Mouse (Mus musculus): ENCODE results near the gene Apol7b. TPM values are rescaled to one million over a fixed set of nuclear protein-coding genes. Genes with fewer than 3 reads are reported as not detected.
A peak's percentile ranks its signal among the peaks of the same experiment; 100 is the strongest.
"Not testable (repeated sequence)": the region's sequence is repeated elsewhere in the genome, so short reads cannot be mapped to it uniquely, and the experiment has no call there.

Apol7b gene
- polyA plus RNA-seq, 1 experiment from 2014 or later = not detected

DNA sequence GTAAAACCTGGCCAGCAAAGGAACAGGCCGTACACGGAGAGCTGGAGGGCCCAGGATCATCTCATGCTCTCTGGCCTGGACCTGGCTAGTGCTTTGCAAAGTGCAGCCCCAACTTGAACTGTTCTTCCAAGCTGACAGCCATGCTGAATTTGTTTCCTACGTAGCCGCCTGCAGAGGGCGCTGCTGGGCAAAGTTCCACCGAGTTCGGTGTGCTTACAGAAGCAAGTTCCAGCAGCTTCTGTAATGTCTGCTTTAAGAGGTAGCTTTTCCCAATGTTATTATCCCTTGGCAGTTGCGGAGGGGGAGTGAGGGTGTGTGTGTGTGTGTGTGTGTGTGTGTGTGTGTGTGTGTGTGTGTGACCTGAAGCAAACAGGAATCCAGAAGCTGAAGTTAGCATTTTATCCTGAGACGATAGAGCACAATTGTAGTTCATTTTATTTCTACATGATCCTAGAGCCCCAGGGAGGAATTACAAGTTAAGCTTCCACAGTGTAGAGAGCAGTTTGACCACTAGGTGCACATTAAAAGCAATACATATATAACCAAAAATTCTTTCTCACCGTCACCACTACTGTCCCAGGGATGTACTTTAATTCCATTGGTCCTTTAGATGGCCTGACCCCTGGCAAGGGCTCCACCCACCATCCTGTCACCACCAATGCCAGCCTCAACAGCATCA, 30.5 kb downstream of the Apol7b start:
- H3K27ac ChIP-seq; H3K9me3 ChIP-seq (replicated peaks); ATAC-seq; H3K27me3 ChIP-seq (replicated peaks); H3K36me3 ChIP-seq; H3K4me1 ChIP-seq; H3K4me3 ChIP-seq; H3K9ac ChIP-seq; H3K4me2 ChIP-seq: not testable (repeated sequence)
- 28% methylated on average over 3 of the region's 10 CpGs for WGBS (ENCODE audit: insufficient replicate concordance)

GRCm38 (mm10) chr15:77415653-77416052, 31.6 kb downstream of the Apol7b start:
- not testable (repeated sequence) for H3K27me3 ChIP-seq (replicated peaks); ATAC-seq; H3K27ac ChIP-seq; H3K36me3 ChIP-seq; H3K4me1 ChIP-seq; H3K4me2 ChIP-seq; H3K4me3 ChIP-seq; H3K9me3 ChIP-seq (replicated peaks); H3K9ac ChIP-seq
- WGBS (ENCODE audit: insufficient replicate concordance) = 48% methylated on average over 2 of the region's 2 CpGs

- not testable (repeated sequence) for H3K27ac ChIP-seq; H3K4me2 ChIP-seq; H3K4me3 ChIP-seq; H3K27me3 ChIP-seq (replicated peaks); H3K9ac ChIP-seq; H3K4me1 ChIP-seq; ATAC-seq; H3K9me3 ChIP-seq (replicated peaks); H3K36me3 ChIP-seq
- WGBS (ENCODE audit: insufficient replicate concordance) = 17% methylated on average over 4 of the region's 4 CpGs
Measured at GRCm38 (mm10) chr15:77412695-77413094, 34.6 kb downstream of the Apol7b start.

GRCm38 (mm10) chr15:77411035-77411434, 36.3 kb downstream of the Apol7b start, which contains the start of gene Apol9a:
Gene Apol9a (minus strand): TSS chr15:77411135.
- WGBS (ENCODE audit: insufficient replicate concordance) = 56% methylated on average over 1 of the region's 4 CpGs
- H3K4me1 ChIP-seq; H3K4me3 ChIP-seq; ATAC-seq; H3K27ac ChIP-seq; H3K9ac ChIP-seq; H3K4me2 ChIP-seq; H3K27me3 ChIP-seq (replicated peaks); H3K9me3 ChIP-seq (replicated peaks); H3K36me3 ChIP-seq: not testable (repeated sequence)

- 72% methylated on average over 10 of the region's 10 CpGs for WGBS (ENCODE audit: insufficient replicate concordance)
- H3K4me2 ChIP-seq; H3K27me3 ChIP-seq (replicated peaks); ATAC-seq; H3K4me1 ChIP-seq; H3K4me3 ChIP-seq; H3K27ac ChIP-seq; H3K9ac ChIP-seq; H3K36me3 ChIP-seq; H3K9me3 ChIP-seq (replicated peaks): not testable (repeated sequence)
Measured at GRCm38 (mm10) chr15:77406370-77406769, 40.9 kb downstream of the Apol7b start.

DNA sequence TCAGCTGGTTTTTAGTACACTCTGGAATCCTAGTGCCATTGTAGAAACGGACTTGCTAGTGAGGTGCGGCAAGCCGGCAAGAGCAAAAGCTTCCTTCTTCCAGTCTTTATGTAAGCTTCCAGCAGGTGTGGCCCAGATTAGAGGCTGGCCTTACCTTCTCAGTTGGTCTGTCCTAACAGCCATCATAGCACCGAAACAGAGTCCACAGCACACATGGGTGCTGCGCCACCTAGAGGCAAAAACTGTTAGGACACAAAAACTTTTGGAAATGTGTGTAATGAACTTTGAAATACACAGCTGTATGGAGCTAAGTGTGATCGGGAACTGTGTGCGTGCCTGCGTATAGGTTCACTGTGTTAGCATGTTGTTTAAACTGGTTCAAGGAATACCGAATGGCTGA, 48.3 kb downstream of the Apol7b start, which contains the start of gene Apol7a:
Gene Apol7a, minus strand, starts transcription at position 84 of the 400 bp plus-strand sequence.
- not testable (repeated sequence) for H3K9me3 ChIP-seq (replicated peaks); H3K4me1 ChIP-seq; H3K4me3 ChIP-seq; H3K27ac ChIP-seq; H3K4me2 ChIP-seq; H3K36me3 ChIP-seq; H3K27me3 ChIP-seq (replicated peaks); H3K9ac ChIP-seq; ATAC-seq
- WGBS (ENCODE audit: insufficient replicate concordance) = 54% methylated on average over 9 of the region's 9 CpGs

DNA sequence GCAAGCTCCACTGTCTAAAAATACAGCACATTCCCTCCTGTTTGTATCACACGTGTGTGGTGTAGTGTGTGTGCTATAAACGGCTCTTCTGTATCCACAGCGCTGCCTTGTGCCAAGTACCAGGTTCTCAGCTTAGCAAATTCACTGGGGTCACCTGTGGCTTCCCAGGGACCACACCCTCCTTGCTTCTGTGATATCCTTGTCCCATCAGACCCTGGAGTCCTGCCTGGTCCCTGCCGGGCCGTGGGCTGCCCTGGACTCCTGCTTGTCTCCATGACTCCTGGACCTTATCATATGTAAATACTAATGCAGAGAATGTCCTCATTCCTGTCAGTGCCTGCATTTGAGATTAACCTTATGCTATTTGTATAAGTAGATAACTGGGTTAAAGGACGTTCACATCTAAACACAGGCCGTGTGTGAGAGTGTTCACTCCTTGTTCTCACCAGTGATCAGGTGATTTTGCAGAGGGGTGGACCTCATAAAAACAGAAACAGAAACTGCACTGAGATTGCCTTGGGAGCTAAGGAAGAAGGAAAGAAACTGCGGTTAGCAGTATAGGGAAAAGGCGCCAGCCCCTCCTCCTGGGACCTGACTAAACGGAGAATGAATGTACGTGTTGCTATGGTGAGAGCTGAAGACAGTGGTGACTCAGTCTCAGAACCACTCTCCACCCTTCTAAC, 49.7 kb downstream of the Apol7b start:
- not testable (repeated sequence) for H3K4me2 ChIP-seq; H3K9me3 ChIP-seq (replicated peaks); H3K4me1 ChIP-seq; H3K9ac ChIP-seq; H3K27me3 ChIP-seq (replicated peaks); H3K4me3 ChIP-seq; H3K27ac ChIP-seq; H3K36me3 ChIP-seq
- 55% methylated on average over 11 of the region's 11 CpGs for WGBS (ENCODE audit: insufficient replicate concordance)
- ATAC-seq = peak; percentile 35; the same call in 1 of the 2 replicates

GRCm38 (mm10) chr15:77393832-77394231, 53.5 kb downstream of the Apol7b start:
- H3K9ac ChIP-seq; H3K36me3 ChIP-seq; ATAC-seq; H3K4me3 ChIP-seq; H3K27ac ChIP-seq; H3K9me3 ChIP-seq (replicated peaks); H3K4me1 ChIP-seq; H3K4me2 ChIP-seq; H3K27me3 ChIP-seq (replicated peaks): not testable (repeated sequence)
- 36% methylated on average over 3 of the region's 3 CpGs for WGBS (ENCODE audit: insufficient replicate concordance)

GRCm38 (mm10) chr15:77387462-77387861, 59.8 kb downstream of the Apol7b start:
- no peak overlapping the region for H3K27ac ChIP-seq
- no peaks in the 10 kb centered on the region for H3K36me3 ChIP-seq
- H3K9ac ChIP-seq = no peak overlapping the region
- no peaks in the 10 kb centered on the region for H3K9me3 ChIP-seq (replicated peaks)
- no peaks in the 10 kb centered on the region for H3K27me3 ChIP-seq (replicated peaks)
- H3K4me1 ChIP-seq = no peaks in the 10 kb centered on the region
- H3K4me2 ChIP-seq = no peak overlapping the region
- ATAC-seq = no peak
- H3K4me3 ChIP-seq = no peak overlapping the region
- 54% methylated on average over 2 of the region's 2 CpGs for WGBS (ENCODE audit: insufficient replicate concordance)

- WGBS (ENCODE audit: insufficient replicate concordance) = 74% methylated on average over 7 of the region's 7 CpGs
- no peak overlapping the region for H3K9ac ChIP-seq
- no peak overlapping the region for H3K27ac ChIP-seq
- H3K4me1 ChIP-seq = no peaks in the 10 kb centered on the region
- H3K27me3 ChIP-seq (replicated peaks) = no peaks in the 10 kb centered on the region
- H3K36me3 ChIP-seq = no peaks in the 10 kb centered on the region
- H3K9me3 ChIP-seq (replicated peaks) = no peaks in the 10 kb centered on the region
- no peak for ATAC-seq
- H3K4me2 ChIP-seq = no peak overlapping the region
- H3K4me3 ChIP-seq = no peak overlapping the region
Measured at GRCm38 (mm10) chr15:77384340-77385030, 62.8 kb downstream of the Apol7b start.

GRCm38 (mm10) chr15:77382880-77383279, 64.4 kb downstream of the Apol7b start:
- no peaks in the 10 kb centered on the region for H3K27me3 ChIP-seq (replicated peaks)
- H3K9ac ChIP-seq = no peak overlapping the region
- no peak overlapping the region for H3K27ac ChIP-seq
- no peak overlapping the region for H3K4me2 ChIP-seq
- peak; percentile 32; the same call in 1 of the 2 replicates for ATAC-seq
- H3K36me3 ChIP-seq = no peaks in the 10 kb centered on the region
- no peak overlapping the region for H3K4me3 ChIP-seq
- no peaks in the 10 kb centered on the region for H3K4me1 ChIP-seq
- no peaks in the 10 kb centered on the region for H3K9me3 ChIP-seq (replicated peaks)
- WGBS (ENCODE audit: insufficient replicate concordance) = 37% methylated on average over 1 of the region's 1 CpGs

DNA sequence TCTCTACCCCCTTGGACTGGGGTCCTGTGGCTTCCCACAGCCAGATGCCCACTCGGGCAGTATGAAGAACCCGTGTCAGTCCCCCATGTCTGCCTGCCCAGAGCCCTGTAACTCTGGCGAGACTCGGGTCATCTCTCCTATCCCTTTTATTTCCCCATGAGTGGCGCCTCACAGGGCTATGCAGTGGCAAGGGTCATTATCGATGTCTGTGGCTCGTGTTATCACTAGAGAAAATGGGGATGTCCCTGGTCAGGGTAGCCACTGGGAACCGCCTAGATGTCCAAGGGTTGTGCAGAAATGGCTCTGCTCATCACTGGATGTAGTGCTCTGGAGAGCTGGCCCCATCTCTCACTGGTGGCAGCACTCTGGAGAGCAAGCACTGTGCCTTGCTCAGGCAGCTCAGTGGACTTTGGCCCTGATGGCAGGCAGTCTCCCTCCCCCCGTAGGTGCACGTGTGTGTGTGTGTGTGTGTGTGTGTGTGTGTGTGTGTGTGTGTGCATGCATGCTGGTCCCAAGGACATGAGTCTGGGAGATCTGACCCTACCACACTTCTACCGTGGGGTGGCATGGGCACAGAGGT, 64.9 kb downstream of the Apol7b start:
- no peaks in the 10 kb centered on the region for H3K27me3 ChIP-seq (replicated peaks)
- no peak overlapping the region for H3K4me3 ChIP-seq
- no peaks in the 10 kb centered on the region for H3K9me3 ChIP-seq (replicated peaks)
- no peaks in the 10 kb centered on the region for H3K4me1 ChIP-seq
- H3K27ac ChIP-seq = 0 out of 2 replicates have a peak overlapping the region, but pooled peaks have one; percentile 3
- H3K4me2 ChIP-seq = no peak overlapping the region
- 57% methylated on average over 11 of the region's 11 CpGs for WGBS (ENCODE audit: insufficient replicate concordance)
- H3K36me3 ChIP-seq = no peaks in the 10 kb centered on the region
- no peak overlapping the region for H3K9ac ChIP-seq
- peak; percentile 51; the same call in 1 of the 2 replicates for ATAC-seq
